Mouse (Mus musculus) layer of hippocampus, adult 2 months (tissue): ENCODE measurements around the gene Pnma3. TPM values are rescaled to one million over a fixed set of nuclear protein-coding genes. Genes with fewer than 3 reads are reported as not detected.
A peak's percentile ranks its signal among the peaks of the same experiment; 100 is the strongest.
"Not testable (repeated sequence)": the region's sequence is repeated elsewhere in the genome, so short reads cannot be mapped to it uniquely, and the experiment has no call there.

Experiments
- DNase-seq, 2 experiments: peaks; one replicate each; pipeline ENCODE4 v3.0.0; 2022; ENCODE audit warnings: low spot score in 2 of 2
- H3K27ac ChIP-seq: fragments of 200-600 bp; 2 replicates; pipeline ENCODE4 v1.8.1; 2022
- H3K4me3 ChIP-seq: fragments of 200-600 bp; 2 replicates; pipeline ENCODE4 v1.8.1; 2022; ENCODE audit warnings: mild to moderate bottlenecking
- CTCF ChIP-seq: fragments of 200-600 bp; conservative IDR thresholded peaks from 2 replicates; pipeline ENCODE4 v1.8.1; 2022; ENCODE audit warnings: antibody characterized with exemption, mild to moderate bottlenecking, moderate library complexity
- long read RNA-seq, 2 experiments: library from polyadenylated mRNA; stranded (forward); transcript quantifications; one replicate each; pipeline ENCODE4 v2.0.0; 2021; ENCODE audit warnings: borderline mapping rate in 2 of 2
- total RNA-seq, 2 experiments: library from RNA; stranded (reverse); gene quantifications; 2 replicates each; pipeline ENCODE4 v1.2.3; 2021

Gene Pnma3
- total RNA-seq = 10 to 100 TPM; 20.3 to 23.3 TPM
- long read RNA-seq, experiment 1, partial matches to known transcripts = 0 of 1 reads
- long read RNA-seq, experiment 1, other reads (novel, unspliced or antisense) = 0 of 1 reads
- long read RNA-seq, experiment 2, partial matches to known transcripts = 0 of 3 reads
- long read RNA-seq, experiment 2, other reads (novel, unspliced or antisense) = 0 of 3 reads

DNA sequence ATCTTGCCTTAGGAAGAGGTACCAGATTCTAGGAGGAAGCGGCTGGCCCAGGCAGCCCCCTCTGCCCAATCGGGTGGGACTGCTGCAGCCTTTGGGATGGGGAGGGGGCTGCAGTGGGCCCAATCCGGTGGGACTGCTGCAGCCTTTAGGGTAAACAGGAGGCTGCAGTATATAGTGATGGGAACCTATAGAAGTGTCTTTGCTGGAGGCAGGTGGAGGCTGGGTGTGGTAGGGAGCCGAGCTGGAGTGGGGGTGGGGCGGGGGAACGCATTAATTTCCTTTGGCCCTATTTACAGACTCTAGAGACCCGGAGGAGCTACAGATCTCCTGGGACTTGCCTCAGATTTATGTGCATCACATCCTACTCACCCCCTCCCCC lies at the start of gene Pnma3:
Gene Pnma3 (plus strand): TSS at position 373 of the 379 bp plus-strand sequence.
- no peak for TF ChIP-seq CTCF
- Histone ChIP-seq H3K4me3 (peak within 1 kb of the TSS; percentile 62), H3K27ac (peak within 1 kb of the TSS; percentile 88)
- no peak for DNase-seq

DNA sequence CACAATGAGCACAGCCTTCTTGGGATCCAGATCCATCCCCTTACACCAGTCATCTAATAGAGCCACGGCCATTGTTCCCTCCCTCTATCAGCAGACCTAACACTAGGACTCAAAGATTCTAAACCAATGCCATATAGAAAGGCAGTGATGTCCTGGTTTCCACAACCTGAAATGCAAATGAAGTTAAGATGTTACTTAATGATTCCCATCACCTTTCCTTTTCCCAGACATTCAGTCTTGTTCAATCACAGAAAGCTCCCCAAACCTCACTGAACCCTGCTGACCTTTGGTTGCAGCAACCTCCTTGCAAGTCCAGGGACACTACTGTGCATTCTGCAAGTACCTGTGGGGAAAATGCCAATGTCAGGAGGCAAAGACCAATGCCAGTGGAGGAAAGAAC lies 27.6 kb upstream of the Pnma3 start, which contains the start of gene Pnma5:
Gene Pnma5 (minus strand): TSS at position 101 of the 400 bp plus-strand sequence.
- no peak for TF ChIP-seq CTCF
- no peak for DNase-seq
- Histone ChIP-seq H3K27ac (no peak within 1 kb of the TSS), H3K4me3 (no peak within 1 kb of the TSS)

DNA sequence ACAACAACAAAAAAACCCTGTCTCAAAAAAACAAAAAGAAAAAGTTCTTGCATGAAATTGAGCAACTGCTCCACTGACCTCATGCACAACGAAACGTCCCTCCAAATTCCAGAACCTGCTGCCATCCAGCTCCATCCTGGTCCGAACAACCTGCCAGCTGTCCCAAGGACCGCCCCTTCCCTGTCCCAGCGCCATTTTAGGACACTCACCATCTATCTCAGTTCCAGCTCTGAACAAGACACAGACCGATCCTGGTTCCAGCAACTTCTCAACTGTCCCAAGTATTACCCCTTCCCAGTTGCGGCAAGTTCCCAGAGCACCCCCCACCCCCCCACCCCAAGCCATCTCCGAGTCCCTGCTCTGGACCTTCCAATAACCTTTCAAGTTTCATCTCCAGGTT lies 25.8 kb upstream of the Pnma3 start:
- TF ChIP-seq CTCF = no peak
- no peak overlapping the region for H3K27ac ChIP-seq
- no peak overlapping the region for H3K4me3 ChIP-seq
- no peak for DNase-seq

DNA sequence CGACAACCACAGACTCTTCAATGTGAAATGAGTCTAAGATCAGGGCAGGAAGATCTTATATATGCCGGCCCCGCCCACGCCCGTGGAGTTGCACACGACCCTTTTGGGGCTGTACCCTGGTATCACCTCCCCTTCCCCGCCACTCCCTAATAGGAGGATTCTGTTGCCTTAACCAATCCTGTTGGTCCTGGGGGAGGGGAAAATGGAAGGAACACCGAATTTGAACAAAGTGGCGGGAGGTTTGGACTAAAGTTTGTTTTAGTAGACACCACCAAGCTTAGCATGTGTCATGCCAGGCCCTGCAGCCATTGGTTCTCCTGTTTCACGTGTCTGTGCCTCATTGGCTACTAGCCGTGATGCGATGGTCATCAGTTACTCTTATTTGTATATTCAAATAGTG lies 24.9 kb upstream of the Pnma3 start:
- TF ChIP-seq CTCF = no peak
- no peak overlapping the region for H3K4me3 ChIP-seq
- no peak overlapping the region for H3K27ac ChIP-seq
- no peak for DNase-seq

DNA sequence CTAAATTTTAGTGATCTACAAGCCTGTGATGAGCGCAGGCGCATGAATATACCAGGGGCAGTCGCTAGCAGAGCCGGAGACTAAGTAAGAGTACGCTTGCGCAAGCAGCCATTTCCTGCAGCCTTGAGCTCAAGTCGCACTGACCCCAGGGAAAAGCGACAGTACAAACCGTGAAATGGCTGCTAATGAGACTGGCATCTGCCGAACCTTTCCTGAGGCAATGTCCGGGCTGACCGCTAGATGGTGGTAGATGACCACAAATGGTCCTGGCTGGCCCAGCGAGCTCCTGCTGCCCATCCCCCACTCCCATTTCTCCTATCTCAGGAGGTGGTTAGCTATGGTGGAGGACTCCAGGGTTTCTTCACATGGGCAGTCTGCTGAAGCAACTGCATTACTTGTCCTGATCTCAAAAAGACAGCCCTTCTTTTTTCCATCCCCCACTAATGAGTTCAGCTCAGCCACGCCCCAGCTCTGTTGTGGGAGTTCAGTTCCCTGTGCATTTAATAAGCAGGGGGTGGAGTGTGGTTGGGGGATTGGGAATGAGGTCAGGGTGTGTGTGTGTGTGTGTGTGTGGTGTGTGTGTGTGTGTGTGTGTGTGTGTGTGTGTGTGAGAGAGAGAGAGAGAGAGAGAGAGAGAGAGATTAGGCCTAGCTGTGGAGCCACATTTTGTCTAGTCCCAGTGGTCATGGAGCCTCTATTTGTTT lies 10.6 kb upstream of the Pnma3 start:
- Histone ChIP-seq H3K27ac (0 out of 2 replicates have a peak overlapping the region, but pooled peaks have one; percentile 53), H3K4me3 (peak overlapping the region; percentile 15; the same call in 1 of the 2 replicates)
- peak; percentile 89 for TF ChIP-seq CTCF

DNA sequence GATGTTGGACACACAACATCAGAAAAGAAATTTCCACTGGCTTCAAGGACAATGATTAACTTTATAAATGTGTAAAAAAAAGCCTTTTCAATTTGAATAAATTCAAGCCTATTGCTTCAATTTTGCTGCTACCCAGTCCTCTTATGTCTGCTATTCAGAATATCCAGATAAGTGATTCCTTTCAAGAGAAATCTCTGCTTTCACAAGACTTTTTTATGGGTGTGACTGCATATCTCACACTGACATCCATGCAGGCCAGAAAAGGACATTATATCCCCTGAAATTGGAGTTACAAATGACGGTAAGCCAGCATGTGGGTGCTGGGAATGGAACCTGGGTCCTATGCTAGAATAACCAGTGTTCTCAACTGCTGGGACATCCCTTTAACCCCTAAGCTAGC lies 3.1 kb upstream of the Pnma3 start:
- H3K4me3 ChIP-seq = no peak overlapping the region
- DNase-seq = no peak
- H3K27ac ChIP-seq = no peak overlapping the region
- TF ChIP-seq CTCF = no peak

More for the DNA sequence above, 10.6 kb upstream of the Pnma3 start:
- peak; percentile 90 to 94 for DNase-seq

DNA sequence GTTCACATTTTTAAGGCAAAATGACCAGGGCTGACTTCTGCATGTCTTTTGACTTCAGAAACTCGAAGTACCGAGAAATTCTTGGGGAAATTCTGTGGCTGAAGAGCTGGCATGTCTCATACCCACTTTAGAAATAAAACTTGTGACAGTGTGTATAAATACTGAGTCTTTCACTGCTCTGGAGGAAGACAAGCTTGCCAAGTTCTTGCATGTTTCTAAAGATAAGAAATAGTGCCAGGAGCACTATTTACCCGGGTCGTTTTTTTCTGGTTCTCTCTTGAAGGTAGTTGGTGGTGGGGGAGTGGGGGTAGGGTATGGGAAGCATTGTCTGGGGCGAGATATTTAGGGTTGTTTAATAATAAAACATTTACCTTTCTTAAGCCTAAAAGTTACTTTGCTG lies 2.3 kb upstream of the Pnma3 start:
- H3K4me3 ChIP-seq = no peak overlapping the region
- no peak overlapping the region for H3K27ac ChIP-seq
- no peak for TF ChIP-seq CTCF
- DNase-seq = no peak

DNA sequence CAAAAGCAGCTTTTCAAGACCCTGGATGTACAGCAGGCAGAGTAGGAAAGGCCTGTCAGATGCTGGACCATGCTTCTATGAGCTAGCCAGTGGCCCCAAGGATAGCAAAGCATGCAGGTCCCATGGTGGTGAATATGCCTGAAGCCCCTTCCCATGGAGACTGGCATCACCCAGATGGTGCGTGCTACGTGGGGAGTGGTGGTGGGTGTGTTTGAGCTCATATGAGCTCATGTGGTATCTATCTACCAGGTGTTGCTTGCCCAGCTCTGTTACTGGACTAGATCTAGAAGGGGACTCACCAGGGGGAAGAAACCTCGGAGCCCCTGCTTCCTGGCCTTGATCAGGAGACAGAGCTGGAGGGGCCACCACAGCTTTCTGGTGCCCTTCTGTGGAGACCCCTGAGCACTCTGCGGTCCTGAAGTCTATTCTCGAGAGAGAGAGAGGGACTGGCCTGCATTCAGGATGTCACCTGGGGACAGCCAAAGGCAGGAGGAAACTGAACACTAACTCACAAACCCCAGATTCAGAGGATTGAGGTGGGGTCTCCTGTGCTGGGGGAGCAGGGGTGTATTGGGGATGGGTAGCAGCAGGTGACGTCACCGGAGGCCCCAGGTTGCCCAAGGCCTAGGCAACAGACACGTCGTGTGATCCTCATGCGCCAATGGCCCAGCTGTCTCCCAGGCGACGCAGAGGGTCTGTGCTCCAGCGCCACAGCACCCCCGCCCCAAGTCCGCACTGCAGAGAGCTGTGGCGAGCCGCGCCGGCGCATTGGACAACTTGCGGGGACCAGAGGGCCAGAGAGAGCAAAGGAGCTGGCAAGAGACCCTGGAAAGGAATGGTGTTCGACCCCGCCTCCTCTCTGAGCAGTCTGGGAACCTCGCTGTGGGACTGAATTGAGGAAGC lies 824 bp upstream of the Pnma3 start:
- Histone ChIP-seq H3K4me3 (peak overlapping the region; percentile 62), H3K27ac (peak overlapping the region; percentile 88)
- DNase-seq = peak; percentile 20 to 23
- TF ChIP-seq CTCF = no peak

DNA sequence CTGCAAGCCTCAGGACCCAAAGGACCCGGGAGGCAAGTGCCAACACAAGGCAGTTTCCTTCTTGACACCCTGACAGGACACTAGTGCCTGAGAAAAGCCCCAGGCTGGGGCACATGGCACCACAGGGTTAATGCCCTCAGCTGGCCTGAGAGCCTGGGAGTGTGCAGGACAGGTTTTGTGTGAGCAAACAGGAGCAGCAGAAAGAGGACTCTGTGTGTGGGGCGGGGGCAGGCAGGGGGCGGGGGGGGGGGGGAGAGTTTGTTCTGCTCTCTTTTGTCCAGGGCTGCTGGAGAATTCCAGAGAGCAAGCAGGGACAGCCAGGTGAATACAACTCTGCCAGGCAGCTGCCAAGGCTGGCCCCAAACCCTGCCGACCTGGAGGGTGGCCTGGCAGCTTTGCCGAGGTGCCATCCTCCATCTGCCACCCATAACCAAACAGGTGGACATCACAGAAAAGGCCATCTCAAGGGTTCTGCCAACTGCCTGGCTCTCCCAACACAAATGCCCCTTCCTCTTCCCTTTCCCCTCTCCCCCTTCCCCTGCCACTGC lies 2.3 kb downstream of the Pnma3 start:
- not testable (repeated sequence) for DNase-seq, H3K27ac ChIP-seq, H3K4me3 ChIP-seq

DNA sequence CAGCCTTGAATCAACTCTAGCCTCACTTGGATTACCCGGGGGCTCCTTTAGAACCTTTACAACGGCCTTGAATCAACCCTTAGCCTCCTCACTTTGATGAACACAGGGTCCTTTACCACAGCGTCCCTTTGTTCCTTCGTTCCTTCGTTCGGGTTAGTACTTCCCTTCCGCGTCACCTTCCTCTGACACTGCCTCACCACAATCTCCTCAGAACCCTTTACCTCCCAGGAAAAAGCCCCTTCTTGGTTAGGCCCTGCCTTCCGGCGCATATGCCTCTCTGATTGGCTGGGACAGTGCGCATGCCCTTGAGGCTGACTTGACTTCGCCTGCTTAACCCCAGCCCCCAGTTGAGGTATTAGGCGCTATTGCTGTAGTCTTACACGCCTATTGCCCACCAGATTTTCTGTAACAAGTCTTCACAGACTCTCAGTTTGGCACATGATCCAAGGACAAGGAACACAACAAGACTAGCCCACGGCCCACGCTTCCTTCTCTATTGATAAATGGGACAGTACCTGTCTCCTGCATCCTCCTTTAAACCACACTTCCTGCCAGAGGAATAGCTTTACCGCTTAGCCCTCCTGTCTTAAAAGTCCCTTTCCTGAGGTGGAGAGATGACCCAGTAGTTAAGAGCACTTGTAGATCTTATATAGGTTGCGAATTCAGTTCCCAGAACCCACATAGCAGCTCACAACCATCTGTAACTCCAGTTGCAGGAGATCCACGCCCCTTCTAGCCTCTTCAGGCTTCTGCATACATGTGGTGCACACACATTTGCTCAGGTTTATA lies 17.9 kb downstream of the Pnma3 start, which contains the start of gene Xlr4a:
Gene Xlr4a (minus strand): TSS at position 212 of the 789 bp plus-strand sequence.
- H3K4me3 ChIP-seq, H3K27ac ChIP-seq, DNase-seq: not testable (repeated sequence)

DNA sequence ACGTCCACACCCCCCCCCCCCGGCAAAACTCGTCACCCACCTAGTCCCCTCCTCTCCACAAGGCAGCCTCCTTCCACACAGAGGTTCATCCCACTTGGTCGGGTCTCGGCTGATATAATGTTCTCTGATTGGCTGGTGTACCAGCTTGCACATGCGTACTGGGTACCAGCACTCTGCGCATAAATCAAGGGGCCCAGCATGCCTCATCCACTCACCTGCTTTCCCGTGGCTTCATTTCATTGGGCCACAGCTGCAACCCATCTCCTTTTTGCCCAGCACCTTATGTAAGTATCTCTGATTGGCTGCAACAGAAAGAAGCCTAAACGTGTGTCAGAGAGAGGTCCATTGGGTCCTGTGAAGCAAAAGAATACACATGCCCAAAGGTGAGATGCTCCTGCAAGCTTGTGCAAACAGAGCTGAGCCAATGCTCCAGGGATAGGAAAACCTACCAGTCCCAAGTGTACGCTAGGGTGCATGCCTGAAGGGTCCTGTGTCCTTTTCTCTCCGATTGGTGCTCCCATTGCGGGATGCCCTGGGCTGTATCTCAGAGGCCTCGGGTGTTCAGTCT lies 32.4 kb downstream of the Pnma3 start, which contains the start of gene Xlr3a:
Gene Xlr3a (minus strand): TSS at position 155 of the 568 bp plus-strand sequence.
- not testable (repeated sequence) for DNase-seq, H3K4me3 ChIP-seq, H3K27ac ChIP-seq

DNA sequence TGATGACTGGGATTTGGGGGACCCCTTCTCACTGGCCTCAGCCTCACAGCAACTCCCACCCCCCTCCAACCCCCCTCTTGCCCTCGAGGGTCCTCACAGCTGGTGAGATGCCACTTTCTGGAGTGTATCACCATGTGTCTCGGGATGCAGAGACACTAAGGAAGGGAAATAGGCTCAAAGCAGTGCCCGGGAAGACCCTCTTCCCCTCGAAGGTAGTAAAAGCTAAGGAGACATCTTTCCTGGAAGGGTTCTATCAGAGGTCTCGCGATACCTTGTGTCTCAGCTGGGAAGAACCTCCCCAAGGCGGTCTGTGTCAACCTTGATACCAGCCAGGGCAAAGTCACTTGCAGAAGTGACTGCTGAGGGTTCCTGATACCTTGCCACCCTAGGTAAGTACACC lies 52.2 kb downstream of the Pnma3 start, which contains the start of gene Gm14685:
Gene Gm14685 (plus strand): TSS at position 301 of the 400 bp plus-strand sequence.
- H3K27ac ChIP-seq, H3K4me3 ChIP-seq, DNase-seq: not testable (repeated sequence)

Other genes with a start within 250 kb of the Pnma3 start
- gene Gabrq, start 239.6 kb upstream of the Pnma3 start, total RNA-seq = under 1 TPM; 0.34 to 0.38 TPM
- 10 to 100 TPM; 49.0 to 55.4 TPM for gene Cetn2, start 146.4 kb upstream of the Pnma3 start, total RNA-seq
- gene Nsdhl, start 146.2 kb upstream of the Pnma3 start, total RNA-seq = 10 to 100 TPM; 21.3 to 22.1 TPM
- gene Zfp185, start 77.4 kb upstream of the Pnma3 start, total RNA-seq = 1 to 10 TPM; 1.4 to 1.5 TPM
- under 1 TPM in 1 of 2 experiments, not detected in 1; 0.54 TPM for gene Pnma5, start 27.7 kb upstream of the Pnma3 start, total RNA-seq
- not detected for gene Xlr4a, start 17.7 kb downstream of the Pnma3 start, total RNA-seq
- 1 to 10 TPM in 1 of 2 experiments, not detected in 1; 1.7 TPM for gene Xlr3a, start 32.3 kb downstream of the Pnma3 start, total RNA-seq
- 1 to 10 TPM; 2.9 to 3.1 TPM for gene Gm14685, start 52.3 kb downstream of the Pnma3 start, total RNA-seq
- gene Xlr5b, start 84.0 kb downstream of the Pnma3 start, total RNA-seq = not detected
- gene DXBay18, start 84.7 kb downstream of the Pnma3 start, total RNA-seq = under 1 TPM in 1 of 2 experiments, not detected in 1; 0.91 TPM
- not detected for gene Spin2d, start 112.2 kb downstream of the Pnma3 start, total RNA-seq
- 1 to 10 TPM in 1 of 2 experiments, under 1 TPM in 1; 0.15 to 1.7 TPM for gene Xlr3b, start 127.4 kb downstream of the Pnma3 start, total RNA-seq
- not detected for gene Xlr4b, start 149.5 kb downstream of the Pnma3 start, total RNA-seq
- gene F8a, start 163.5 kb downstream of the Pnma3 start, total RNA-seq = 10 to 100 TPM; 12.9 to 14.0 TPM
- not detected for gene Xlr4c, start 178.3 kb downstream of the Pnma3 start, total RNA-seq
- gene Xlr3c, start 200.6 kb downstream of the Pnma3 start, total RNA-seq = not detected
- not detected for gene Xlr5a, start 228.2 kb downstream of the Pnma3 start, total RNA-seq
- gene Xlr5c, start 228.2 kb downstream of the Pnma3 start, total RNA-seq = not detected